Mouse (Mus musculus): Measurements from ENCODE around the gene Mtor. TPM values are rescaled to one million over a fixed set of nuclear protein-coding genes. Genes with fewer than 3 reads are reported as not detected.

The Mtor gene
- polyA plus RNA-seq, 1 experiment from 2014 or later = 27.2 TPM

GRCm38 (mm10) chr4:148469487-148470252, 21.3 kb downstream of the Mtor start:
- peaks cover 85% of the 10 kb centered on the region for H3K36me3 ChIP-seq (ENCODE audit: control insufficient read depth, insufficient read depth, low read length)
- H3K4me1 ChIP-seq (ENCODE audit: control insufficient read depth, insufficient read depth, low read length) = no peaks in the 10 kb centered on the region
- WGBS = 86% methylated on average over 11 of the region's 11 CpGs
- H3K9ac ChIP-seq (ENCODE audit: low read depth, low read length) = no peak overlapping the region
- H3K4me2 ChIP-seq (replicated peaks; ENCODE audit: low read depth, low read length) = no peak overlapping the region
- no peaks in the 10 kb centered on the region for H3K9me3 ChIP-seq (ENCODE audit: control insufficient read depth, low read length)
- peak; percentile 65; the same call in 1 of the 2 replicates for ATAC-seq (ENCODE audit: low FRiP score, low TSS enrichment)
- no peaks in the 10 kb centered on the region for H3K27me3 ChIP-seq (ENCODE audit: control insufficient read depth, insufficient read depth, low read length)
- no peak overlapping the region for H3K27ac ChIP-seq (ENCODE audit: low read depth, low read length)
- no peak overlapping the region for H3K4me3 ChIP-seq (ENCODE audit: low read length)

DNA sequence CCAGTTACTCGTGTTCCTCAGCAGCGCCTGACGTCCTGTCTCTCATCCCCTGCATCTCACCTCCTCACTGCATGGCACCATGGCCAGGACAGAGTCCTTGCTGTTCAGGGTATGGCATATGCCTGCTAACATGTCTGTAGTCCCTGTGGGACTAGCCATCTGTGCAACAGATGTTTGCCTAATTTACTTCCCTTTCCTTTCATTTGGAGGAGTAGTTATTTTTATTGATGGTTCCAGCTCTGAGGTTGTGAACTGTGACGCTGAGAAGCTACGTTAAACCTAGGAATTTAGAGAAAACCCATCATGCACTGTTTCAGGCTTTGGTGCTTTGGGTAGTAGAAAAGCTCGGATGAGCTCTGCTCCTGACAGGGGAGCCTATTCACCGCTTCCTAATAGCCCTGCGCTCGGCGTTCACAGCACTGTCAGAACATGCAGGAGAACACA, 23.0 kb downstream of the Mtor start:
- H3K36me3 ChIP-seq (ENCODE audit: control insufficient read depth, insufficient read depth, low read length) = peaks cover 85% of the 10 kb centered on the region
- no peak overlapping the region for H3K9ac ChIP-seq (ENCODE audit: low read depth, low read length)
- ATAC-seq (ENCODE audit: low FRiP score, low TSS enrichment) = no peak
- H3K4me2 ChIP-seq (replicated peaks; ENCODE audit: low read depth, low read length) = no peak overlapping the region
- no peak overlapping the region for H3K4me3 ChIP-seq (ENCODE audit: low read length)
- H3K9me3 ChIP-seq (ENCODE audit: control insufficient read depth, low read length) = no peaks in the 10 kb centered on the region
- 70% methylated on average over 10 of the region's 10 CpGs for WGBS
- H3K27me3 ChIP-seq (ENCODE audit: control insufficient read depth, insufficient read depth, low read length) = no peaks in the 10 kb centered on the region
- H3K27ac ChIP-seq (ENCODE audit: low read depth, low read length) = no peak overlapping the region
- no peaks in the 10 kb centered on the region for H3K4me1 ChIP-seq (ENCODE audit: control insufficient read depth, insufficient read depth, low read length)

- Histone ChIP-seq H3K27ac (ENCODE audit: low read depth, low read length) (no peak overlapping the region), H3K9ac (ENCODE audit: low read depth, low read length) (no peak overlapping the region), H3K9me3 (ENCODE audit: control insufficient read depth, low read length) (no peaks in the 10 kb centered on the region), H3K4me3 (ENCODE audit: low read length) (no peak overlapping the region), H3K4me2 (replicated peaks; ENCODE audit: low read depth, low read length) (no peak overlapping the region), H3K27me3 (ENCODE audit: control insufficient read depth, insufficient read depth, low read length) (no peaks in the 10 kb centered on the region), H3K4me1 (ENCODE audit: control insufficient read depth, insufficient read depth, low read length) (no peaks in the 10 kb centered on the region), H3K36me3 (ENCODE audit: control insufficient read depth, insufficient read depth, low read length) (peaks cover 87% of the 10 kb centered on the region)
- 93% methylated on average over 8 of the region's 8 CpGs for WGBS
- no peak for ATAC-seq (ENCODE audit: low FRiP score, low TSS enrichment)
Measured at GRCm38 (mm10) chr4:148472436-148473174, 24.2 kb downstream of the Mtor start.

GRCm38 (mm10) chr4:148473496-148473895, 25.1 kb downstream of the Mtor start:
- Histone ChIP-seq H3K27ac (ENCODE audit: low read depth, low read length) (no peak overlapping the region), H3K36me3 (ENCODE audit: control insufficient read depth, insufficient read depth, low read length) (peaks cover 78% of the 10 kb centered on the region), H3K9ac (ENCODE audit: low read depth, low read length) (no peak overlapping the region), H3K4me3 (ENCODE audit: low read length) (no peak overlapping the region), H3K4me2 (replicated peaks; ENCODE audit: low read depth, low read length) (no peak overlapping the region), H3K4me1 (ENCODE audit: control insufficient read depth, insufficient read depth, low read length) (no peaks in the 10 kb centered on the region), H3K27me3 (ENCODE audit: control insufficient read depth, insufficient read depth, low read length) (no peaks in the 10 kb centered on the region), H3K9me3 (ENCODE audit: control insufficient read depth, low read length) (no peaks in the 10 kb centered on the region)
- no peak for ATAC-seq (ENCODE audit: low FRiP score, low TSS enrichment)
- WGBS = 53% methylated on average over 5 of the region's 5 CpGs

GRCm38 (mm10) chr4:148480245-148480644, 31.8 kb downstream of the Mtor start:
- no peak overlapping the region for H3K4me3 ChIP-seq (ENCODE audit: low read length)
- H3K9ac ChIP-seq (ENCODE audit: low read depth, low read length) = no peak overlapping the region
- no peak overlapping the region for H3K27ac ChIP-seq (ENCODE audit: low read depth, low read length)
- no peaks in the 10 kb centered on the region for H3K9me3 ChIP-seq (ENCODE audit: control insufficient read depth, low read length)
- H3K36me3 ChIP-seq (ENCODE audit: control insufficient read depth, insufficient read depth, low read length) = peaks cover 78% of the 10 kb centered on the region
- no peak overlapping the region for H3K4me2 ChIP-seq (replicated peaks; ENCODE audit: low read depth, low read length)
- ATAC-seq (ENCODE audit: low FRiP score, low TSS enrichment) = no peak
- no peaks in the 10 kb centered on the region for H3K4me1 ChIP-seq (ENCODE audit: control insufficient read depth, insufficient read depth, low read length)
- 94% methylated on average over 2 of the region's 2 CpGs for WGBS
- H3K27me3 ChIP-seq (ENCODE audit: control insufficient read depth, insufficient read depth, low read length) = no peaks in the 10 kb centered on the region

- Histone ChIP-seq H3K4me2 (replicated peaks; ENCODE audit: low read depth, low read length) (no peak overlapping the region), H3K36me3 (ENCODE audit: control insufficient read depth, insufficient read depth, low read length) (peaks cover 77% of the 10 kb centered on the region), H3K9ac (ENCODE audit: low read depth, low read length) (no peak overlapping the region), H3K9me3 (ENCODE audit: control insufficient read depth, low read length) (no peaks in the 10 kb centered on the region), H3K27ac (ENCODE audit: low read depth, low read length) (no peak overlapping the region), H3K4me1 (ENCODE audit: control insufficient read depth, insufficient read depth, low read length) (no peaks in the 10 kb centered on the region), H3K4me3 (ENCODE audit: low read length) (no peak overlapping the region), H3K27me3 (ENCODE audit: control insufficient read depth, insufficient read depth, low read length) (no peaks in the 10 kb centered on the region)
- WGBS = 67% methylated on average over 2 of the region's 2 CpGs
- no peak for ATAC-seq (ENCODE audit: low FRiP score, low TSS enrichment)
Measured at GRCm38 (mm10) chr4:148481557-148482168, 33.3 kb downstream of the Mtor start.

DNA sequence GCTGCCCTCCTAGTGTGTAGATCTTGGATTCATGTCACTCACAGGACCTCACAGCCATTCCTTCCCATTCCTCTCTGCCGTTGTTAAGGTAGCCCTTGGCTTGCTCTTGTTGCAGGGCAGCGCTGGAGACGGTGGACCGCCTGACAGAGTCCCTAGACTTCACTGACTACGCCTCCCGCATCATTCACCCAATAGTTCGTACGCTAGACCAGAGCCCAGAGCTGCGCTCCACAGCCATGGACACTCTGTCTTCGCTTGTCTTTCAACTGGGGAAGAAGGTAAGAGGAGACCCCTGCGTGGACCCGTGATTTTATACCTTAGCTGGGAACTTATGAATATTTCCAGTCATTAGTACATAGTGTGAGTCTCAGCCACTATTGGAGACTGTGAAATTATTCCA, 36.1 kb downstream of the Mtor start:
- Histone ChIP-seq H3K4me3 (ENCODE audit: low read length) (no peak overlapping the region), H3K9ac (ENCODE audit: low read depth, low read length) (no peak overlapping the region), H3K9me3 (ENCODE audit: control insufficient read depth, low read length) (no peaks in the 10 kb centered on the region), H3K27ac (ENCODE audit: low read depth, low read length) (no peak overlapping the region), H3K36me3 (ENCODE audit: control insufficient read depth, insufficient read depth, low read length) (peaks cover 91% of the 10 kb centered on the region), H3K4me1 (ENCODE audit: control insufficient read depth, insufficient read depth, low read length) (no peaks in the 10 kb centered on the region), H3K27me3 (ENCODE audit: control insufficient read depth, insufficient read depth, low read length) (no peaks in the 10 kb centered on the region), H3K4me2 (replicated peaks; ENCODE audit: low read depth, low read length) (no peak overlapping the region)
- WGBS = 93% methylated on average over 12 of the region's 12 CpGs
- ATAC-seq (ENCODE audit: low FRiP score, low TSS enrichment) = no peak

GRCm38 (mm10) chr4:148487841-148488240, 39.4 kb downstream of the Mtor start:
- no peak overlapping the region for H3K4me3 ChIP-seq (ENCODE audit: low read length)
- ATAC-seq (ENCODE audit: low FRiP score, low TSS enrichment) = no peak
- H3K9me3 ChIP-seq (ENCODE audit: control insufficient read depth, low read length) = no peaks in the 10 kb centered on the region
- H3K4me2 ChIP-seq (replicated peaks; ENCODE audit: low read depth, low read length) = no peak overlapping the region
- no peaks in the 10 kb centered on the region for H3K4me1 ChIP-seq (ENCODE audit: control insufficient read depth, insufficient read depth, low read length)
- H3K27me3 ChIP-seq (ENCODE audit: control insufficient read depth, insufficient read depth, low read length) = no peaks in the 10 kb centered on the region
- WGBS = 81% methylated on average over 2 of the region's 2 CpGs
- H3K9ac ChIP-seq (ENCODE audit: low read depth, low read length) = no peak overlapping the region
- peaks cover 96% of the 10 kb centered on the region for H3K36me3 ChIP-seq (ENCODE audit: control insufficient read depth, insufficient read depth, low read length)
- no peak overlapping the region for H3K27ac ChIP-seq (ENCODE audit: low read depth, low read length)

- 75% methylated on average over 6 of the region's 6 CpGs for WGBS
- ATAC-seq (ENCODE audit: low FRiP score, low TSS enrichment) = no peak
Measured at GRCm38 (mm10) chr4:148490502-148490901, 42.1 kb downstream of the Mtor start.

More at GRCm38 (mm10) chr4:148490502-148490901, 42.1 kb downstream of the Mtor start:
- Histone ChIP-seq H3K27me3 (ENCODE audit: control insufficient read depth, insufficient read depth, low read length) (no peaks in the 10 kb centered on the region), H3K4me1 (ENCODE audit: control insufficient read depth, insufficient read depth, low read length) (0 out of 2 replicates have a peak, but pooled peaks cover 4% of the 10 kb centered on the region), H3K36me3 (ENCODE audit: control insufficient read depth, insufficient read depth, low read length) (peaks cover 76% of the 10 kb centered on the region), H3K4me3 (ENCODE audit: low read length) (no peak overlapping the region), H3K9ac (ENCODE audit: low read depth, low read length) (no peak overlapping the region), H3K27ac (ENCODE audit: low read depth, low read length) (no peak overlapping the region), H3K9me3 (ENCODE audit: control insufficient read depth, low read length) (no peaks in the 10 kb centered on the region), H3K4me2 (replicated peaks; ENCODE audit: low read depth, low read length) (no peak overlapping the region)

Measured in kidney, embryonic 14.5 days (tissue).